Mouse (Mus musculus): ENCODE results near the gene Hdc. TPM values are rescaled to one million over a fixed set of nuclear protein-coding genes. Genes with fewer than 3 reads are reported as not detected.

Gene Hdc
- total RNA-seq, 2 experiments from 2014 or later, result 2.5 to 6.0 TPM

DNA sequence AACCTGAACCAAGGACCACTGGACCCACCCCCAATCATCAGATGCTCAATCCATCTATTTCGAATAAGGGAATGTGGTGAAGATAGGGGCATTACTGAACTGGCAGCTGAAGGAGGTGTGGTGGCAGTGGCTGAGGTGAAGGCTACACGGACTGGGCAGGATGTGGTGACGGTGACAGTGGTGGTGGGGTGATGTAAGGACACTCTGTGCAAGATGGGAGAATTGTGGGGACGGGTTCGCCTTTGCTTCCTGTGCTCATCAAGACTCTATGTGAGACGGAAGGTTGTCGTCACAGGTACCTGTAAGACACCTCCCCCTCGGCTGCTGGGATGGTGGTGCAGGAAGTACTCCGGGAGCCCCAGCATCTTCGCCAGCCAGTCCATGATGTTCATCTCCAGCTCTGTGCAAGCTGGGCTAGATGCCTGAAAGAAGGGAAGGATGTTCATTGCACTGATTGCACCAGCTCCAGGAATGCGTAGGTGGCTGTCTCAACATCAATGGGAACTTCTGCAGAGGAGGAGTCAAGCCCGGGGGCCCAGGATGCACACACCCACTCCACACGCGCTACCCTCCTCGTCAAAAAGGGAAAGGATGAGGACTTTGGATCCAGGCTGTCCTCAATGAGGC is 12.9 kb downstream of the Hdc start:
- ATAC-seq (replicated peaks; ENCODE audit: low FRiP score, poor library complexity, severe bottlenecking), result no peak

DNA sequence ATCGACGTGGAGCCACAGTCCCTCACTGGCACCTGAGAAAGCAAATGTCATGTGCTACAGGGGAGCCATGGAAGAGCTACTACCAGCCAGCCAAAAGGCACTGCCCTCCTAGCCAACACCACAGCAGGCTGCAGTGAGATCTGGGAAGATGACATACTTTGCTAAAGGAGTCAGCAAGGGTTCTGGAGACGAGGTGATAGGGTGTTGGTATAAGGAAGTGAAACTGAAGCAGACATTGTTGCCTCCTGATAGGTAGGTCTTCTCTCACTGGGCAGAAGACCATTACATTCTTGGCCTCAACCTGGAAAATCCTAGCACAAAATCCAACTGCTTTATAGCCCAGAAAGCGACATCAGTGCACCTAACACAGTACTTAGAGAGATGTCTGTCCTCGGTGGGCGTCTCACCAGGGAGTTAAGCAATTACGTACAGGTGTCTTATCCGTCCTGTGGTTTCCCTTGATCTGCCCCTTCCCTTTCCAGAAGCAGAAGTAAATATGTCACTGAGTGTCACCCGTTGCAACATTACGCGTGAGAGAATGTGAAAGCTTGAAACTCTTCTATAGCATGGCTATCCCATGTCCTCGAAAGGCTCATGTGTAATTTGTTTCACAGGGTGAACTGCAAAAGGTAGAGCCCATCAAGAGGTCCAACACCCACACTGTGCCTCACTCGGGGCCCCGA is 17.0 kb downstream of the Hdc start:
- ATAC-seq (replicated peaks; ENCODE audit: low FRiP score, poor library complexity, severe bottlenecking), result no peak

GRCm38 (mm10) chr2:126600533-126600932 is 18.6 kb downstream of the Hdc start:
- ATAC-seq (replicated peaks; ENCODE audit: low FRiP score, poor library complexity, severe bottlenecking), result no peak

DNA sequence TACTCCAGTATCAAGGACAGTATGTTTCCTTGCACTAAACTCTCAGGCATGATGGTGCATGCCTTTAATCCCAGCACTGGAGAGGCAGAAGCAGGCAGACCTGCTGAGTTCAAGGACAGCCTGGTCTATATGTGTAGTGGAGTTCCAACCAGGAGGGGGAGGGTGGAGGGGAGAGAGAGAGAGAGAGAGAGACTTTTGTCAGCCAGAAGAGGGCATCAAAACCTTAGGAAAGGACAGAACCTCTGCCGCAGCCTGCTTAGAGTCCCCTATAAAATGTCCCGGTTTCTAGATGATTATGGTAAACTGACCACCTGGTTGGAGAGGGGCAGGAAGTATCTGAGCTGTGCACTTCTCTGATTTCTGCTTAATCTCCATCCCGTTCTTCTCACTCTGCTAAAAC is 20.1 kb downstream of the Hdc start:
- no peak for ATAC-seq (replicated peaks; ENCODE audit: low FRiP score, poor library complexity, severe bottlenecking)

- no peak for ATAC-seq (replicated peaks; ENCODE audit: low FRiP score, poor library complexity, severe bottlenecking)
Measured at GRCm38 (mm10) chr2:126598359-126598758, 20.7 kb downstream of the Hdc start.

- no peak for ATAC-seq (replicated peaks; ENCODE audit: low FRiP score, poor library complexity, severe bottlenecking)
Measured at GRCm38 (mm10) chr2:126597279-126598241, 21.5 kb downstream of the Hdc start.

DNA sequence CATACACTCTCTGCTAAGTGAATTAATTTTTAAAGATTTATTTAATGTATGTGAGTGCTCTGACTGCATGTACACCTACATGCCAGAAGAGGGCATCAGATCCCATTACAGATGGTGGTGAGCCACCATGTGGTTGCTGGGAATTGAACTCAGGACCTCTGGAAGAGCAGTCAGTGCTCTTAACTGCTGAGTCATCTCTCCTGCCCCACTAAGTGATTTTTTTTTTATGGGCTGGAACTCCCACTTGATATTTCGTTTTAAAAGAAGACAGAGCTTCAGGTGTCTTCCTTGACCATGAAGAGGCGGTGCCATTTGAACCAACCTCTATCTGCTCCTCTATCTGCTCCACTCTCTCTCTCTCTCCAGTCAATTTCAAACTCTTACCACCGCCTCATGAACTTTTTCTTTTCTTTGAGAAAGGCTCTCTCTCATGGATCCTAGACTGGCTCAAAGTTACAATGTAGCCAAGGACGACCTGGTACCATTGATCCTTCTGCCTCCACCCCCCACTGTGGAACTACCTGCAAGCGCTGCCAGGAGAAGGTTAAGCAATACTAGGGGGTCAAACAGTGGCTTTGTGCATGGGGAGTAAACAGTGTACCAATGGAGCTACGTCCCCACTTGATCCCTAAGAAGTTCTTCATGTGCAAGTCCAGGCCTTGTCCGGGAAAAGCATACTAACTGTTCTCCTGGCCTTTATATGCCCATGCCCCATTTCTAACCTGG is 22.6 kb downstream of the Hdc start:
- no peak for ATAC-seq (replicated peaks; ENCODE audit: low FRiP score, poor library complexity, severe bottlenecking)

DNA sequence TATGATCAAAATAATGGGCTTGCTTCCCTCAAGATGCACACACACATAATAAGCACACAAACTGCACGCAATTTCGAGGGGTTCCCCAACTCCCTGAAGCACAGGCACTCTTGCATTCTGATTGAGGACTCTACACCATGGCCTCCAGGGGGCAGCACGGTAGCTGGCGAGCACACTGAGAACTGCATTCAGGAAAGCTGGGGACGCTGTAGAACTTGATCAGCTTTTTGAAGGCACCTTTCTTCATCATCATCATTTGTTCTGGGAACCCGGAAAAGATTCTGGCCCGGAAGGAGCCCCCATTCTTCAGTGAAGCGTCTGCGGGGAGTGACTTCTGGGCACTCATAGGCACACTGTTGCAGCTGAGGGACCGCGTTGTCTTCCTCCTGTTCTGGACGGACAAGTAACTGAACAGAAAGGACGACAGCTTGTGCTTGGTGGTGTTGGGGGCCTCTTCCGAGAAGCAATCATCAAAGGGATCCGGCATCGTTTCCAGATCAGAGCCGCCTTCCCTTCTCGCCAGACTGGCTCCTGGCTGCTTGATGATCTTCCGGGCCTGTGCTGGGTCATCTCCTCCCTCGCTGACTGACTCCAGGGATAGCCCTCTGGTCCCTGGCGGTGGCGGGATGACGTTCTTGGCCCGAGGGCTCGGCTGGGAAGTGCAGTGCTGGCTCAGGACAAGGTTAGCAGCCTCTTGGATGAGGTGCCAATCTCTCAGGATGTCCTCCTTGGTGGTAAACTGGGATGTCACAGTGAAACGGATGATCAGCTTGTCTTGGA is 25.1 kb downstream of the Hdc start:
- ATAC-seq (replicated peaks; ENCODE audit: low FRiP score, poor library complexity, severe bottlenecking), result peak; percentile 66; the same call in 1 of the 2 replicates

GRCm38 (mm10) chr2:126591304-126591703 is 27.8 kb downstream of the Hdc start:
- ATAC-seq (replicated peaks; ENCODE audit: low FRiP score, poor library complexity, severe bottlenecking), result no peak

- ATAC-seq (replicated peaks; ENCODE audit: low FRiP score, poor library complexity, severe bottlenecking), result no peak
Measured at GRCm38 (mm10) chr2:126587468-126587867, 31.6 kb downstream of the Hdc start.

DNA sequence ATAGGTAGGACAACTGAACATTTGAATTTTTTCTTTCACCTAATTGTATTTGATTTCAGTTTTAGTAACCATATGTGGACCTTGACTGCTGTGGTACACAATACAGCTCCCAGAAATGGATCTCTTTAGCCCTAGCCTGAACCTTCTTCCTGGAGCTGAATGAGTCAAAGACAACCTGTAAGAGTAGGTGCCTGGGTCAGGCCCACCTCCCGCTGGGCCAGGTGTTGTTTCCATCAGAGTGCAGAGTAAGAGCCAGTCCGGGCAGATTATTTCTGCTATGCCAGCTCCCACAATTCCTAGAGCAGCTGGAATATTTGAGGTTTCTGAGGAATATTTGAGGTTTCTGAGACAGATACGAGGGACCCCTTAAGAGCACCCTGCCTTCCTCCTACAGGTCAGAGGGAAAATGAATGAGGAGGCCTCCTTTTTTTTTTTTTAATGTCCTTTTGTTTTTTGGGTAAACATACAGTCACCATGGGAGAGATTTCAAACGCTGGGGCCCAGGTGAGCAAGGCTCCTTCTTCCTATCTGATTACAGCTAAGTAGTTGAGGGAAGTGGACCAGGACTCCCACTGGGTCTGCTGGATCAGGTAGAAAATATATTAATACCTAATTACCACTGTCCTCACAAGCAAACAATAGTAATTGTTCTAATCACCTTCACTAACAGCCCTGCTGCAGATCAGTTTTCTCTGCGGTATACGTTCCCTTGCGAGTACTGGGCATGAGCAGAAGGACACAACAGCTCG is 34.3 kb downstream of the Hdc start:
- no peak for ATAC-seq (replicated peaks; ENCODE audit: low FRiP score, poor library complexity, severe bottlenecking)

- no peak for ATAC-seq (replicated peaks; ENCODE audit: low FRiP score, poor library complexity, severe bottlenecking)
Measured at GRCm38 (mm10) chr2:126583960-126584359, 35.1 kb downstream of the Hdc start.

DNA sequence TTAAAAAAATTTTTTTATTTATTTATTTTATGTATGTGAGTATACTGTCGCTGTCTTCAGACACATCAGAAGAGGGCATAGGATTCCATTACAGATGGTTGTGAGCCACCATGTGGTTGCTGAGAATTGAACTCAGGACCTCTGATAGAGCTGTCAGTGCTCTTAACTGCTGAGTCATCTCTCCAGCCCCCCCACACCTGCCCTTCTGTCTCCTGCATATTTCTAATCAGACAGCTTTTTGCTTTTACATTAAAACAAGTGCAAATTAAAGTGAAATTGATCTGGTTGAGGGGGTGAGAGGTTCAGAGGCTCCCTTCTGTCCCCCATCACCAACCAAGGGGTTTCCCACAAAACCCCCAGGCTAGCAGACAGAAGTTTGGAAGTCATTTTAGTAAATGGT is 39.8 kb downstream of the Hdc start:
- no peak for ATAC-seq (replicated peaks; ENCODE audit: low FRiP score, poor library complexity, severe bottlenecking)

DNA sequence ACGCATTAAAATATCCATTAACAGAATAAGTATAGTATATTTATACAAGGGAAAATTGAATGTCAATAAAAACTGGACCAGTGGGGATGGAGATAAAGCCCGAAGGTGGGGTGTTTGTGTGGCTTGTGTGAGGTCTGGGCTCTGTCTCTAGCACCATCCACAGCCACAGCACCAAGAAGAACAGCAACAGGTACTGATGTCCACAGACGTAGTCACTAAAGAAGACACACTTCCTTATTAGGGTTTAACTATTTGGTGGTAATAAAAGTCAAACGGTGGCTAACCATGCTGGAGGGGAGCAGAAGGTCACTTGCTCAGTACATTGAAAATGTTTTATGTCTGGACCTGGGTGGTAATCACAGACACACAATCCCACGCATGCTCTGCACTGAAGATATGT is 41.7 kb downstream of the Hdc start:
- no peak for ATAC-seq (replicated peaks; ENCODE audit: low FRiP score, poor library complexity, severe bottlenecking)

DNA sequence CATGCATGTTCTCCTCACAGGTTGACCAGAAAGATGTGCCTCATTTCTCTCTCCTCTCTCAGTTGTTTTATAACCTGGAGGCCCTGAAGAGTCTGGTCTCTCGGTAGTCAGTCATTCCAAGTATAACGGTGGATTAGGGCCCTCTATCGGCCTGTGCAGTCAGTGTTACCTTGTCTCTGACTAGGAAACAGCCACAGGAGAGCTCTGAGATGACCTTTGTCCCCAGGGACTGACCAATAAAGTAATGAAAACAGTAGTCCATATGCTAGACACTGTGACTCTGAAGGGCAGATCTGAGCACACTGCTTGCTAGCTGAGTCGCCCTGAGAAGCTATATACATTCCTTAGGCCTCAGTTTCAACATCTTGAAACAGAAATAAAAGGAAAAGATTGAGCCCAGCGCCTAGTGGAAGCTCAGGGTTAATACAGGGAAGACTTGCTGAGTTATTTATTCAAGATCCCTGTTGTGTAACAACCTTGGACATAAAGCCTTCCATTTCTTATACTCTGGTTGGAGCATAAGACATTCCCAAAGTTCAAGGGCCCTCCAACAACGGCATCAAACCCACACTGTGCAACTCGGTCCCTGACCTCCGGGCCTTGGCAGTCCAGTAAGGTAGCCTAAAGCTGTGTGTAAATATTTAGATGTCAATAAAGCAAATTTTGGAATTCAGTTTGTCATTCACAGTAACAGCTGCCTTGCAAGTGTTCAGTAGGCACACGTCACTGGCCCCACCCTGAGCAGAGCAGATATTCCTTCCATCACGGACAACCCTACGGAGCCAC is 43.5 kb downstream of the Hdc start:
- ATAC-seq (replicated peaks; ENCODE audit: low FRiP score, poor library complexity, severe bottlenecking), result no peak

GRCm38 (mm10) chr2:126572747-126573146 is 46.4 kb downstream of the Hdc start:
- no peak for ATAC-seq (replicated peaks; ENCODE audit: low FRiP score, poor library complexity, severe bottlenecking)

DNA sequence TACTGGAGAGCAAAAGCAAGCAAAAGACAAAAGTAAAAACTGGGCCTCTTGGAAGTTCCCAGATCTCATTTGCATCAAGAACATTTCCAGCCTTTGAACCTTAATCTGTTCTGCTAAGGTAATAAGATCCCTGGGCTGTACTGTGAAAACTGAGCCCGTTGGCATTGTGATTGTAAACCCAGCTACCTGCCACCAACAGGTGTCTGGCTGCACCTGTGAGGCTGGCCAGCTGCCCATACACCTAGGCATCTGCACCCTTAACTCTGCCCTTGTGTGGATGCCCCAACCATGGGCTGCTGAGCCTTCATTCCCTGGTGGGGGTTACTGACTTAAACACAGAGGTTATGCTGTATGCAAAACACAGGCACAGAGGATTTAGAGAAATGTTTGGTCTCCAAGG is 46.9 kb downstream of the Hdc start:
- ATAC-seq (replicated peaks; ENCODE audit: low FRiP score, poor library complexity, severe bottlenecking), result no peak

Measured in erythroid progenitor cell, adult 5-6 weeks (primary cell).